Mouse (Mus musculus): Measurements from ENCODE around the gene Prkag1. TPM values are rescaled to one million over a fixed set of nuclear protein-coding genes. Genes with fewer than 3 reads are reported as not detected.

Gene Prkag1
- polyA plus RNA-seq (2015; fragmentation: Illumina TruSeq; extraction: RNeasy Lipid Tissue Mini Kit (QIAGEN cat#74804); ENCODE audit: insufficient read depth, low read depth, low replicate concordance), result 11.2 TPM

GRCm38 (mm10) chr15:98830736-98831683, at the start of gene Prkag1:
Prkag1 (minus strand) TSS chr15:98831521.

GRCm38 (mm10) chr15:98871070-98871915, 40.0 kb upstream of the Prkag1 start, which contains the start of gene Kmt2d:
Kmt2d (minus strand) TSS chr15:98871204.

GRCm38 (mm10) chr15:98809390-98809789, 21.9 kb downstream of the Prkag1 start, which contains the start of gene Ddn:
Ddn (minus strand) TSS chr15:98809490.

GRCm38 (mm10) chr15:98789661-98790535, 41.4 kb downstream of the Prkag1 start, which contains the start of gene Wnt1:
Wnt1 (plus strand) TSS chr15:98789857.

DNA sequence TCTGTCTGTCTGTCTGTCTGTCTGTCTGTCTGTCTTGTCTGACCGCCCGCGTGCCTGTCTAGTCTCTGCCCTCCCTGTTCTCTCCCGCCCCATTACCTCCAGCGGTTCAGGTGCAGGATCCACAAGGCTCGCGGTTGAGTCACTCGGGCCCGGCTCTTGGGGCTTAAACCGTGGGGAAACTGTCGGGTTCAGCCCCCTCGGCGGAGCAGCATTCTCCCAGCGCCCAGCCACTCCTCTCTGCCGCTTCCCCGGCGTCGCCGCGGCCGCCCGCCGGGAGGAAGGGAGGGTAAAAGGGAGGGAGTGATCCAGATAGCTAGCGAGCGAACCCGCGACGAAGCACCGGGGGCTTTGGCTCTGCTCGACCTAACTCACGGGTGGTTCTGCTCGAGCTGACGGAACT, 53.6 kb downstream of the Prkag1 start, which contains the start of gene Wnt10b:
TSS of gene Wnt10b (minus strand) at position 389 of the 400 bp plus-strand sequence.

Other genes starting within 250 kb of the Prkag1 start
- gene Adcy6, start 221.4 kb downstream of the Prkag1 start, polyA plus RNA-seq (2015; fragmentation: Illumina TruSeq; extraction: RNeasy Lipid Tissue Mini Kit (QIAGEN cat#74804); ENCODE audit: insufficient read depth, low read depth, low replicate concordance), result 28.0 TPM
- gene Cacnb3, start 200.7 kb downstream of the Prkag1 start, polyA plus RNA-seq (2015; fragmentation: Illumina TruSeq; extraction: RNeasy Lipid Tissue Mini Kit (QIAGEN cat#74804); ENCODE audit: insufficient read depth, low read depth, low replicate concordance), result 5.0 TPM
- 15.6 TPM for gene Ddx23, start 168.6 kb downstream of the Prkag1 start, polyA plus RNA-seq (2015; fragmentation: Illumina TruSeq; extraction: RNeasy Lipid Tissue Mini Kit (QIAGEN cat#74804); ENCODE audit: insufficient read depth, low read depth, low replicate concordance)
- 1.2 TPM for gene Rnd1, start 154.1 kb downstream of the Prkag1 start, polyA plus RNA-seq (2015; fragmentation: Illumina TruSeq; extraction: RNeasy Lipid Tissue Mini Kit (QIAGEN cat#74804); ENCODE audit: insufficient read depth, low read depth, low replicate concordance)
- gene Ccdc65, start 123.3 kb downstream of the Prkag1 start, polyA plus RNA-seq (2015; fragmentation: Illumina TruSeq; extraction: RNeasy Lipid Tissue Mini Kit (QIAGEN cat#74804); ENCODE audit: insufficient read depth, low read depth, low replicate concordance), result not detected
- 174 TPM for gene Fkbp11, start 103.3 kb downstream of the Prkag1 start, polyA plus RNA-seq (2015; fragmentation: Illumina TruSeq; extraction: RNeasy Lipid Tissue Mini Kit (QIAGEN cat#74804); ENCODE audit: insufficient read depth, low read depth, low replicate concordance)
- gene Arf3, start 68.3 kb downstream of the Prkag1 start, polyA plus RNA-seq (2015; fragmentation: Illumina TruSeq; extraction: RNeasy Lipid Tissue Mini Kit (QIAGEN cat#74804); ENCODE audit: insufficient read depth, low read depth, low replicate concordance), result 12.4 TPM
- gene Wnt10b, start 53.4 kb downstream of the Prkag1 start, polyA plus RNA-seq (2015; fragmentation: Illumina TruSeq; extraction: RNeasy Lipid Tissue Mini Kit (QIAGEN cat#74804); ENCODE audit: insufficient read depth, low read depth, low replicate concordance), result 0.39 TPM
- gene Wnt1, start 41.7 kb downstream of the Prkag1 start, polyA plus RNA-seq (2015; fragmentation: Illumina TruSeq; extraction: RNeasy Lipid Tissue Mini Kit (QIAGEN cat#74804); ENCODE audit: insufficient read depth, low read depth, low replicate concordance), result not detected
- not detected for gene Ddn, start 22.0 kb downstream of the Prkag1 start, polyA plus RNA-seq (2015; fragmentation: Illumina TruSeq; extraction: RNeasy Lipid Tissue Mini Kit (QIAGEN cat#74804); ENCODE audit: insufficient read depth, low read depth, low replicate concordance)
- 12.0 TPM for gene Kmt2d, start 39.7 kb upstream of the Prkag1 start, polyA plus RNA-seq (2015; fragmentation: Illumina TruSeq; extraction: RNeasy Lipid Tissue Mini Kit (QIAGEN cat#74804); ENCODE audit: insufficient read depth, low read depth, low replicate concordance)
- 0.92 TPM for gene Rhebl1, start 63.0 kb upstream of the Prkag1 start, polyA plus RNA-seq (2015; fragmentation: Illumina TruSeq; extraction: RNeasy Lipid Tissue Mini Kit (QIAGEN cat#74804); ENCODE audit: insufficient read depth, low read depth, low replicate concordance)
- 0.87 TPM for gene Dhh, start 67.0 kb upstream of the Prkag1 start, polyA plus RNA-seq (2015; fragmentation: Illumina TruSeq; extraction: RNeasy Lipid Tissue Mini Kit (QIAGEN cat#74804); ENCODE audit: insufficient read depth, low read depth, low replicate concordance)
- 9.3 TPM for gene Lmbr1l, start 86.7 kb upstream of the Prkag1 start, polyA plus RNA-seq (2015; fragmentation: Illumina TruSeq; extraction: RNeasy Lipid Tissue Mini Kit (QIAGEN cat#74804); ENCODE audit: insufficient read depth, low read depth, low replicate concordance)
- 83.4 TPM for gene Tuba1b, start 103.0 kb upstream of the Prkag1 start, polyA plus RNA-seq (2015; fragmentation: Illumina TruSeq; extraction: RNeasy Lipid Tissue Mini Kit (QIAGEN cat#74804); ENCODE audit: insufficient read depth, low read depth, low replicate concordance)
- gene Gm49450, start 122.0 kb upstream of the Prkag1 start, polyA plus RNA-seq (2015; fragmentation: Illumina TruSeq; extraction: RNeasy Lipid Tissue Mini Kit (QIAGEN cat#74804); ENCODE audit: insufficient read depth, low read depth, low replicate concordance), result not detected
- 66.0 TPM for gene Tuba1a, start 122.2 kb upstream of the Prkag1 start, polyA plus RNA-seq (2015; fragmentation: Illumina TruSeq; extraction: RNeasy Lipid Tissue Mini Kit (QIAGEN cat#74804); ENCODE audit: insufficient read depth, low read depth, low replicate concordance)
- gene Tuba1c, start 198.4 kb upstream of the Prkag1 start, polyA plus RNA-seq (2015; fragmentation: Illumina TruSeq; extraction: RNeasy Lipid Tissue Mini Kit (QIAGEN cat#74804); ENCODE audit: insufficient read depth, low read depth, low replicate concordance), result 14.2 TPM
- gene Prph, start 223.7 kb upstream of the Prkag1 start, polyA plus RNA-seq (2015; fragmentation: Illumina TruSeq; extraction: RNeasy Lipid Tissue Mini Kit (QIAGEN cat#74804); ENCODE audit: insufficient read depth, low read depth, low replicate concordance), result 3.3 TPM
- 0.35 TPM for gene Troap, start 243.1 kb upstream of the Prkag1 start, polyA plus RNA-seq (2015; fragmentation: Illumina TruSeq; extraction: RNeasy Lipid Tissue Mini Kit (QIAGEN cat#74804); ENCODE audit: insufficient read depth, low read depth, low replicate concordance)